In genomic region chr10:84143674-84144343, GRCm38 (mm10) we compare ENCODE assay signal across 11 mouse cellular contexts.
DNase-seq lines count a peak whose midpoint lies in the region; ATAC-seq and TF ChIP-seq lines count a peak whose summit lies in the region.
"Had no signal": no experiment of that assay in that cellular context is flagged by ENCODE, and none has a peak within 500 bp of the region (broad histone marks: within the 10 kb centered on the region; RNA-seq: fewer than 3 reads in every experiment).

No protein-coding gene starts in this region.

- no peak for TF ChIP-seq POLR2A in CH12.LX (IDR thresholded peaks at IDR 0.05; ENCODE audit: low read depth, low read length)
- TF ChIP-seq POLR2A in cerebellum, adult 2 months (IDR thresholded peaks at IDR 0.05; ENCODE audit: borderline replicate concordance, insufficient read depth, low read length), result no peak

- peak; percentile 3 for DNase-seq in adrenal gland, postnatal 10 days
- DNase-seq in adrenal gland, postnatal 36 days, result no peak
- no peak for DNase-seq in CH12.LX (ENCODE audit: extremely low read depth)
- peak; percentile 20 to 23 for DNase-seq in gastrocnemius, postnatal 36 days
- no peak for DNase-seq in natural killer cell, adult 2 months (ENCODE audit: low spot score in 2 of 2)
- DNase-seq in cerebellum, adult 2 months, result no peak
- DNase-seq in adrenal gland, adult 8-10 months, result no peak
- DNase-seq: cerebellum, adult 9-11 months had no signal

- no peak for TF ChIP-seq EP300 in CH12.LX (IDR thresholded peaks at IDR 0.05; ENCODE audit: low read length)

- TF ChIP-seq RAD21 in CH12.LX (IDR thresholded peaks at IDR 0.05; ENCODE audit: low read depth, low read length), result no peak

- intact Hi-C loops in gastrocnemius, postnatal 36 days (cut with DNase I), result no loop called here

- no peak overlapping the region for H3K4me3 ChIP-seq in CH12.LX (replicated peaks in 1 of 3; ENCODE audit: low read depth in 2 of 3, low read length in 2 of 3, poor library complexity in 1 of 3)
- H3K4me3 ChIP-seq in lung, embryonic 16.5 days (ENCODE audit: low read length), result no peak overlapping the region
- H3K4me3 ChIP-seq in cerebellum, adult 2 months (replicated peaks; ENCODE audit: insufficient read depth, low read depth, low read length), result no peak overlapping the region
- H3K4me3 ChIP-seq: heart, embryonic 13.5 days; liver, embryonic 15.5 days had no signal

- WGBS in lung, embryonic 16.5 days, result 8% methylated on average over 5 of the region's 5 CpGs
- WGBS in cerebellum, adult 2 months, result 67% methylated on average over 5 of the region's 5 CpGs

- H3K36me3 ChIP-seq in CH12.LX (replicated peaks in 1 of 2; ENCODE audit: control insufficient read depth in 1 of 2, insufficient read depth in 1 of 2, low read length in 1 of 2), result no peaks in the 10 kb centered on the region
- H3K36me3 ChIP-seq in lung, embryonic 16.5 days (ENCODE audit: control insufficient read depth, insufficient read depth, low read length), result no peaks in the 10 kb centered on the region
- H3K36me3 ChIP-seq: heart, embryonic 13.5 days; liver, embryonic 15.5 days had no signal

- H3K4me2 ChIP-seq in CH12.LX (ENCODE audit: insufficient read depth, low read depth, poor library complexity, severe bottlenecking), result 0 out of 2 replicates have a peak overlapping the region, but pooled peaks have one; percentile 44
- H3K4me2 ChIP-seq in lung, embryonic 16.5 days (ENCODE audit: low read depth, low read length), result no peak overlapping the region
- H3K4me2 ChIP-seq: heart, embryonic 13.5 days; liver, embryonic 15.5 days had no signal

- H3K4me1 ChIP-seq in CH12.LX (ENCODE audit: control insufficient read depth in 1 of 2, insufficient read depth in 2 of 2), result peaks cover 19 to 38% of the 10 kb centered on the region in 2 experiments
- peaks cover 15% of the 10 kb centered on the region for H3K4me1 ChIP-seq in lung, embryonic 16.5 days (replicated peaks; ENCODE audit: control insufficient read depth, insufficient read depth, low read length)
- H3K4me1 ChIP-seq in cerebellum, adult 2 months (ENCODE audit: control insufficient read depth, insufficient read depth, low read length), result no peaks in the 10 kb centered on the region
- H3K4me1 ChIP-seq: liver, embryonic 15.5 days had no signal

- dilution Hi-C loops in CH12.LX (cut with MboI; ENCODE audit: extremely low pct_ligation_motif_present, extremely low pct_unique_long_range_greater_than_20kb, low sequenced_read_pairs), result no loop called here

- no peaks in the 10 kb centered on the region for H3K79me2 ChIP-seq in CH12.LX (replicated peaks; ENCODE audit: control insufficient read depth, extremely low read depth, insufficient read depth, poor library complexity, severe bottlenecking)

- H3K27me3 ChIP-seq in CH12.LX (replicated peaks), result no peaks in the 10 kb centered on the region
- no peaks in the 10 kb centered on the region for H3K27me3 ChIP-seq in lung, embryonic 16.5 days (ENCODE audit: control insufficient read depth, insufficient read depth, low read depth, low read length)
- H3K27me3 ChIP-seq in cerebellum, adult 2 months (ENCODE audit: control insufficient read depth, insufficient read depth, low read length), result no peaks in the 10 kb centered on the region
- H3K27me3 ChIP-seq: heart, embryonic 13.5 days; liver, embryonic 15.5 days had no signal

- no peak overlapping the region for H3K9ac ChIP-seq in CH12.LX (ENCODE audit: insufficient read depth, low read depth)
- no peak overlapping the region for H3K9ac ChIP-seq in lung, embryonic 16.5 days (ENCODE audit: low read length)
- H3K9ac ChIP-seq: heart, embryonic 13.5 days; liver, embryonic 15.5 days had no signal

- no peak overlapping the region for H3K27ac ChIP-seq in CH12.LX (ENCODE audit: insufficient read depth, low read depth)
- H3K27ac ChIP-seq in lung, embryonic 16.5 days (ENCODE audit: low read length), result peak overlapping the region; percentile 78
- no peak overlapping the region for H3K27ac ChIP-seq in cerebellum, adult 2 months (ENCODE audit: insufficient read depth, low read length)
- H3K27ac ChIP-seq: heart, embryonic 13.5 days; liver, embryonic 15.5 days had no signal

- TF ChIP-seq CTCF in CH12.LX (conservative IDR thresholded peaks at IDR 0.05 in 1 of 2, IDR thresholded peaks at IDR 0.05 in 1 of 2; ENCODE audit: low read depth in 2 of 2, low read length in 2 of 2), result no peak
- no peak for TF ChIP-seq CTCF in cerebellum, adult 2 months (IDR thresholded peaks at IDR 0.05; ENCODE audit: borderline replicate concordance, insufficient read depth, low read depth, low read length)

- ATAC-seq in lung, embryonic 16.5 days (ENCODE audit: low read depth), result peak; percentile 92

- H3K9me3 ChIP-seq in CH12.LX (replicated peaks; ENCODE audit: low read length), result peaks cover 3% of the 10 kb centered on the region
- no peaks in the 10 kb centered on the region for H3K9me3 ChIP-seq in lung, embryonic 16.5 days (ENCODE audit: control insufficient read depth, low read length)
- H3K9me3 ChIP-seq: heart, embryonic 13.5 days; liver, embryonic 15.5 days had no signal

- in situ Hi-C loops in CH12.LX (cut with MboI; ENCODE audit: low pct_ligation_motif_present, low pct_unique_long_range_greater_than_20kb, low sequenced_read_pairs), result no loop called here

TF ChIP-seq in CH12.LX, 34 proteins besides CTCF, POLR2A, EP300 and RAD21:
- TF ChIP-seq ZMIZ1 (IDR thresholded peaks at IDR 0.05; ENCODE audit: low read depth, low read length) (no peak), ELF1 (IDR thresholded peaks at IDR 0.05; ENCODE audit: low read depth, low read length) (no peak)

Comparison
In these comparisons a context has a peak if more than half of its experiments do, and no peak if none do; other contexts are left out.
1. DNase-seq: peak in adrenal gland, postnatal 10 days (single experiment) and gastrocnemius, postnatal 36 days (2 of 2); none in adrenal gland, postnatal 36 days (0 of 2), CH12.LX (single experiment), natural killer cell, adult 2 months (0 of 2), cerebellum, adult 2 months (0 of 2) and adrenal gland, adult 8-10 months (single experiment).